Mouse (Mus musculus): Measurements from ENCODE around the gene Ccdc190.

- TF ChIP-seq EP300 (IDR thresholded peaks at IDR 0.05; ENCODE audit: low read length) (no peak), HCFC1 (IDR thresholded peaks at IDR 0.05; ENCODE audit: low read depth, low read length) (no peak), MAX (IDR thresholded peaks at IDR 0.05; ENCODE audit: low read length) (no peak), CHD1 (IDR thresholded peaks at IDR 0.05; ENCODE audit: low read depth, low read length) (no peak), CTCF (conservative IDR thresholded peaks at IDR 0.05 in 1 of 2, IDR thresholded peaks at IDR 0.05 in 1 of 2; ENCODE audit: low read depth in 2 of 2, low read length in 2 of 2) (peak; percentile 71 to 84), MAZ (IDR thresholded peaks at IDR 0.05; ENCODE audit: low read depth, low read length) (no peak), TCF12 (IDR thresholded peaks at IDR 0.05; ENCODE audit: low read depth, low read length) (no peak), JUN (IDR thresholded peaks at IDR 0.05; ENCODE audit: insufficient read depth, low read depth, low read length) (no peak), CHD2 (IDR thresholded peaks at IDR 0.05; ENCODE audit: low read length) (no peak)
Observed at GRCm38 (mm10) chr1:169921710-169922211, 6.7 kb upstream of the Ccdc190 start.

Data from CH12.LX (cell line).